Mouse (Mus musculus): Measurements from ENCODE around the gene Cdkal1.

DNA sequence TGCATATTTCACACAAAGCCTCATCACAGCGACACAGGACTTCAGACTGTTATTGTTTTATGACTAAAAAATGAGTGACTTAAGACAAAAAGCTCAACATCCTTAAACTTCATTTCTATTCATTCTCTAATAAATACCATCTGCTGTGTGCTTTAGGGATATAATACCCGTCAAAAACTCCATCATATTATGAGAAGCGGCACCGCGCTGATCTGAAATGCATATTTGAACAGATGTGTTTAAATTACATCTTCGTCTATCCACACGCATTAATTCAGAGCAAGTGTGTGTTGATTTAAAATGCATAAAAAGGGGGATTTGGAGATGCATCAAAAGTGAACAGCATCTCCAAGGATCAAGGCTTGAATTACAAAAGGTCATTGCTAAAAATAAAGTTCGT, 365.1 kb downstream of the Cdkal1 start:
- no peak for TF ChIP-seq POLR2A (IDR thresholded peaks at IDR 0.05; ENCODE audit: low read depth, low read length)
- TF ChIP-seq CTCF (conservative IDR thresholded peaks at IDR 0.05; ENCODE audit: insufficient read depth, insufficient read length, low read depth, low read length), result no peak
